Mouse (Mus musculus) lung, adult 2 months (tissue): ENCODE measurements around the gene Maml3.

Source experiments
- CTCF ChIP-seq: fragments of 200-500 bp; IDR thresholded peaks from 2 replicates; pipeline ENCODE4 v1.5.1; 2011; ENCODE audit warnings: mild to moderate bottlenecking, low read length, control low read depth; ENCODE audit not compliant: insufficient read depth
- POLR2A ChIP-seq: fragments of 200-500 bp; IDR thresholded peaks from 2 replicates; pipeline ENCODE4 v1.6.1; 2011; ENCODE audit warnings: low read depth, mild to moderate bottlenecking, control low read depth, low read length, borderline replicate concordance; ENCODE audit errors: extremely low read depth

DNA sequence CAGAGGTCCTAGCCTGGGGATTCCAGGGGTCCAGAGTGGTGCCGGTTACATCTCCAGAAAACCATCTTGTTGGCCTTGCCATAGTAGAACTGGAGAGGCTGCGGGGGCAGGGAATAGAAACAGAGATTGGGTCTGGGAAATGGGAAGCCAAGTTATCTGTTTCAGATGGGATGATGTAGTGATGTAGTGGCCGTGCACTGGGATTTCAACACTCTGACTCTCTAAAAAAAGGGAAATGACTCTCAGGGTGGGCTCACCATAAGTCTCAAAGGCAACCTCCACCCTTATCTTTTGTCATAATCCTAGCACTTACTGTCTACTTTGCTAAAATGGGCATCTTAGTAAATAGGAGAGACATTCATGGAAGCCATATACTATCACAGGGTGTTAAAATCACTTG is 406.9 kb downstream of the Maml3 start:
- no peak for TF ChIP-seq CTCF
- TF ChIP-seq POLR2A, result no peak
